Mouse (Mus musculus) cerebellum, adult 2 months (tissue): ENCODE results near the gene Snapc3.
"Not testable (repeated sequence)": the region's sequence is repeated elsewhere in the genome, so short reads cannot be mapped to it uniquely, and the experiment has no call there.

Source experiments
- CTCF ChIP-seq: fragments of 200-500 bp; IDR thresholded peaks from 2 replicates; pipeline ENCODE4 v1.5.1; 2011; ENCODE audit warnings: low read depth, mild to moderate bottlenecking, control low read depth, low read length, moderate library complexity, borderline replicate concordance; ENCODE audit not compliant: insufficient read depth
- POLR2A ChIP-seq: fragments of 200-500 bp; IDR thresholded peaks from 2 replicates; pipeline ENCODE4 v1.6.1; 2011; ENCODE audit warnings: low read length, control low read depth, borderline replicate concordance; ENCODE audit not compliant: insufficient read depth

DNA sequence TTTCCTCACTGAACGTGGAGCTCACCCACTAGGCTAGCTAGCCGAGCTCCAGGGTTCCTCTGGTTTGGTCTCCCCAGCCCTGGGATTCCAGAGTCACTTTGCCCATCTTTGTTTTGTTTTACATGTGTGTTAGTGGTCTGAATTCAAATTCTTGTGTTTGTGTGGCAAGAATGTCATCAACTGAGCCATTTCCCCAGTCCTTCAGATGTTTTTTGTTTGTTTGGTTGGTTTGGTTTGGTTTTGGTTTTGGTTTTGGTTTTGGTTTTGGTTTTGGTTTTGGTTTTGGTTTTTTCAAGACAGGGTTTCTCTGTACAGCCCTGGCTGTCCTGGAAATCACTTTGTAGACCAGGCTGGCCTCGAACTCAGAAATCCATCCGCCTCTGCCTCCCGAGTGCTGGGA, 79.5 kb downstream of the Snapc3 start:
- not testable (repeated sequence) for TF ChIP-seq CTCF, POLR2A
